Mouse (Mus musculus) hindbrain, postnatal 0 days (tissue): ENCODE measurements around the gene Galnt13. TPM values are rescaled to one million over a fixed set of nuclear protein-coding genes. Genes with fewer than 3 reads are reported as not detected.

ENCODE experiments used
- ATAC-seq: fragments of 200-750 bp; cut with Nextera tagmentation; 2 replicates; pipeline ENCODE4 v1.8.0; 2017; ENCODE audit warnings: mild to moderate bottlenecking, moderate TSS enrichment, moderate library complexity
- DNase-seq: peaks from one replicate; pipeline ENCODE4 v3.0.0-alpha.2; 2015; ENCODE audit warnings: low spot score
- H3K27ac ChIP-seq: fragments of 300-500 bp; sonication (generic); 2 replicates; pipeline ENCODE4 v1.5.1; 2014; ENCODE audit warnings: mild to moderate bottlenecking
- H3K27me3 ChIP-seq: fragments of 300-500 bp; sonication (generic); 2 replicates; pipeline ENCODE4 v1.6.1; 2014; ENCODE audit warnings: low read length, mixed read lengths; ENCODE audit not compliant: insufficient read depth
- H3K36me3 ChIP-seq: fragments of 300-500 bp; sonication (generic); 2 replicates; pipeline ENCODE4 v1.6.1; 2014; ENCODE audit warnings: low read length, mixed read lengths; ENCODE audit not compliant: insufficient read depth
- H3K4me1 ChIP-seq: fragments of 300-500 bp; sonication (generic); 2 replicates; pipeline ENCODE4 v1.6.1; 2014; ENCODE audit warnings: antibody characterized with exemption, low read length, mixed read lengths; ENCODE audit not compliant: insufficient read depth
- H3K4me2 ChIP-seq: fragments of 300-500 bp; sonication (generic); 2 replicates; pipeline ENCODE4 v1.6.1; 2014; ENCODE audit warnings: low read depth, mild to moderate bottlenecking, low read length, moderate library complexity, mixed read lengths
- H3K4me3 ChIP-seq: fragments of 300-500 bp; sonication (generic); 2 replicates; pipeline ENCODE4 v1.5.1; 2014; ENCODE audit warnings: low read length
- H3K9ac ChIP-seq: fragments of 300-500 bp; sonication (generic); replicated peaks from 2 replicates; pipeline ENCODE4 v1.6.1; 2014; ENCODE audit warnings: mild to moderate bottlenecking, low read length, moderate library complexity, mixed read lengths
- H3K9me3 ChIP-seq: fragments of 300-500 bp; sonication (generic); 2 replicates; pipeline ENCODE4 v1.6.1; 2016; ENCODE audit warnings: low read length, mixed read lengths
- CTCF ChIP-seq: IDR thresholded peaks from 2 replicates; pipeline ENCODE4 v1.5.1; 2016; ENCODE audit warnings: antibody characterized with exemption, control low read depth, low read depth
- WGBS: fragments of 180-500 bp; shearing (Covaris S2); extraction: QIAGEN DNeasy Blood & Tissue Kit; methylation state at CpG from one replicate; pipeline ENCODE4 v1.1.7; 2014; 5-methylcytosine and 5-hydroxymethylcytosine counted together
- polyA plus RNA-seq: library from polyadenylated mRNA; unstranded; fragments of >200 nt; fragmentation: Nextera tagmentation; extraction: Ambion mirVana; gene quantifications from 2 replicates; pipeline ENCODE4 v1.2.1, GENCODE M21; 2015
- total RNA-seq: library from RNA; depleted of rRNA; stranded (reverse); fragments of >200 nt; gene quantifications from 2 replicates; pipeline ENCODE4 v1.2.3, GENCODE M21; 2014; rRNA removed

Gene Galnt13
- total RNA-seq (12.5 and 18.2 TPM in 2 replicates), polyA plus RNA-seq (12.3 TPM in 2 replicates)

- H3K4me3 ChIP-seq: peak within 1 kb of the TSS; percentile 61
- 1% methylated on average over 72 of the region's 81 CpGs for WGBS
- H3K9ac ChIP-seq: peak within 1 kb of the TSS; percentile 61
- DNase-seq (peak; percentile 89), ATAC-seq (peak; percentile 96)
- H3K4me1 ChIP-seq: no peaks in the 10 kb centered on the region
- peak; percentile 49 for TF ChIP-seq CTCF
- H3K27ac ChIP-seq: peak within 1 kb of the TSS; percentile 42
- no peaks in the 10 kb centered on the region for H3K36me3 ChIP-seq
- H3K27me3 ChIP-seq: no peaks in the 10 kb centered on the region
- H3K9me3 ChIP-seq: no peaks in the 10 kb centered on the region
- H3K4me2 ChIP-seq: peak within 1 kb of the TSS; percentile 73
These were observed at the start of gene Galnt13 for GRCm38 (mm10) chr2:54435937-54436735. Galnt13 (plus strand) TSS chr2:54436317.

- Histone ChIP-seq H3K27me3 (no peaks in the 10 kb centered on the region), H3K4me1 (no peaks in the 10 kb centered on the region), H3K4me3 (no peak overlapping the region), H3K4me2 (no peak overlapping the region), H3K36me3 (no peaks in the 10 kb centered on the region), H3K27ac (no peak overlapping the region), H3K9ac (no peak overlapping the region), H3K9me3 (no peaks in the 10 kb centered on the region)
- no peak for TF ChIP-seq CTCF
- ATAC-seq (no peak), DNase-seq (no peak)
- WGBS: 66% methylated on average over 2 of the region's 2 CpGs
These were observed 5.1 kb upstream of the Galnt13 start for GRCm38 (mm10) chr2:54431060-54431459.

GRCm38 (mm10) chr2:54435380-54435779 lies 737 bp upstream of the Galnt13 start:
- H3K36me3 ChIP-seq: no peaks in the 10 kb centered on the region
- peak overlapping the region; percentile 61 for H3K9ac ChIP-seq
- peak; percentile 12 for DNase-seq
- H3K27me3 ChIP-seq: no peaks in the 10 kb centered on the region
- no peaks in the 10 kb centered on the region for H3K4me1 ChIP-seq
- peak overlapping the region; percentile 73 for H3K4me2 ChIP-seq
- H3K9me3 ChIP-seq: no peaks in the 10 kb centered on the region
- no peak for ATAC-seq
- WGBS: 38% methylated on average over 10 of the region's 10 CpGs
- H3K27ac ChIP-seq: no peak overlapping the region
- TF ChIP-seq CTCF: no peak
- H3K4me3 ChIP-seq: peak overlapping the region; percentile 61

GRCm38 (mm10) chr2:54436736-54437500 lies 801 bp downstream of the Galnt13 start:
- H3K4me1 ChIP-seq: no peaks in the 10 kb centered on the region
- peak; percentile 29; the same call in 1 of the 2 replicates for TF ChIP-seq CTCF
- peak overlapping the region; percentile 73 for H3K4me2 ChIP-seq
- H3K9me3 ChIP-seq: no peaks in the 10 kb centered on the region
- WGBS: 1% methylated on average over 39 of the region's 42 CpGs
- no peaks in the 10 kb centered on the region for H3K27me3 ChIP-seq
- DNase-seq: peak; percentile 76
- H3K4me3 ChIP-seq: peak overlapping the region; percentile 61
- peak overlapping the region; percentile 61 for H3K9ac ChIP-seq
- ATAC-seq: peak; percentile 33
- peak overlapping the region; percentile 42 for H3K27ac ChIP-seq
- no peaks in the 10 kb centered on the region for H3K36me3 ChIP-seq

GRCm38 (mm10) chr2:54437501-54437830 lies 1.3 kb downstream of the Galnt13 start:
- ATAC-seq: no peak
- no peak for TF ChIP-seq CTCF
- peak; percentile 38 for DNase-seq

GRCm38 (mm10) chr2:54442734-54443500 lies 6.8 kb downstream of the Galnt13 start:
- ATAC-seq (no peak), DNase-seq (no peak)
- Histone ChIP-seq H3K36me3 (no peaks in the 10 kb centered on the region), H3K4me2 (no peak overlapping the region), H3K4me3 (no peak overlapping the region), H3K9ac (no peak overlapping the region), H3K27me3 (no peaks in the 10 kb centered on the region), H3K4me1 (no peaks in the 10 kb centered on the region), H3K9me3 (no peaks in the 10 kb centered on the region), H3K27ac (no peak overlapping the region)
- TF ChIP-seq CTCF: no peak
- 76% methylated on average over 9 of the region's 9 CpGs for WGBS

More at GRCm38 (mm10) chr2:54437501-54437830, 1.3 kb downstream of the Galnt13 start:
- Histone ChIP-seq H3K36me3 (no peaks in the 10 kb centered on the region), H3K9ac (peak overlapping the region; percentile 61; the same call in 1 of the 2 replicates), H3K27ac (peak overlapping the region; percentile 42; the same call in 1 of the 2 replicates), H3K4me2 (peak overlapping the region; percentile 73), H3K9me3 (no peaks in the 10 kb centered on the region), H3K4me3 (peak overlapping the region; percentile 61), H3K4me1 (no peaks in the 10 kb centered on the region), H3K27me3 (no peaks in the 10 kb centered on the region)
- 3% methylated on average over 9 of the region's 9 CpGs for WGBS
